Mouse (Mus musculus) cerebellum, adult 18-20 months (tissue): ENCODE data around the gene Etfdh.
"Not testable (repeated sequence)": the region's sequence is repeated elsewhere in the genome, so short reads cannot be mapped to it uniquely, and the experiment has no call there.

Experiments
- DNase-seq, 2 experiments: peaks; one replicate each; pipeline ENCODE4 v3.0.0; 2021

Etfdh gene

DNA sequence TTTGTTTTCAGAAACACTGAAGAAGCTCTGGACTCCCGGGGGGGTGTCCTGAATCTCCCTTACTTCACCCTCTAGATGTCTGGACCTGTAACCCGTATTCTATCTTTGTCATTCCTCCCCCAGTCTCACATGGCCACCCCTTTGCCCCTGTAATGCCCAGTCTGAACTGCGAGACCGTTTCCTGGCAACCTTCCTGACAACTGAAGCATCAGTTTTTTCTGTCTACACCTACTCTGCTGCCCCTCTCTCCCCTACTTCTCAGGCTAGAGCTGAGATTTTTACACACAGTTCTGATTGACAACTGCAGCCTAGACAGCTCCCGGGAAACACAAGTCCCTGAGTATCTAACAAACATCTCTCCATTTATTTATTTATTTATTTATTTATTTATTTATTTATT lies 52.4 kb downstream of the Etfdh start:
- no peak for DNase-seq

DNA sequence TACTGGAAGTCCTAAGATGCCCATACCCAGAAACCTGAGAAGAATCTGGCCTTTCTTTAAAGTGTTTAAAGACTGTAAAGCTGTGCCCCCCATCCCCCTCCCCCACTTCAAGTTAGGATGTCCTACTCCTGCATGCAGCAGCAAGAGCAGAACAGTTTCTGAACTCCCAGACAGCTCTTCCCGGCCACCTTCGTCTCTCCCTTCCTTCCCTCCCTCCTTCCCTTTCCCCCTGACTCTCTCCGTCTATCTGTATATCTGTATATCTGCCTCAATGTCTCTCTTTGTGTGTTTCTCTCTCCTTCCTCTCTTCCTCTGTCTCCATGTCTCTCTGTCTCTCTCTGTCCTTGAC lies 52.9 kb downstream of the Etfdh start:
- no peak for DNase-seq

DNA sequence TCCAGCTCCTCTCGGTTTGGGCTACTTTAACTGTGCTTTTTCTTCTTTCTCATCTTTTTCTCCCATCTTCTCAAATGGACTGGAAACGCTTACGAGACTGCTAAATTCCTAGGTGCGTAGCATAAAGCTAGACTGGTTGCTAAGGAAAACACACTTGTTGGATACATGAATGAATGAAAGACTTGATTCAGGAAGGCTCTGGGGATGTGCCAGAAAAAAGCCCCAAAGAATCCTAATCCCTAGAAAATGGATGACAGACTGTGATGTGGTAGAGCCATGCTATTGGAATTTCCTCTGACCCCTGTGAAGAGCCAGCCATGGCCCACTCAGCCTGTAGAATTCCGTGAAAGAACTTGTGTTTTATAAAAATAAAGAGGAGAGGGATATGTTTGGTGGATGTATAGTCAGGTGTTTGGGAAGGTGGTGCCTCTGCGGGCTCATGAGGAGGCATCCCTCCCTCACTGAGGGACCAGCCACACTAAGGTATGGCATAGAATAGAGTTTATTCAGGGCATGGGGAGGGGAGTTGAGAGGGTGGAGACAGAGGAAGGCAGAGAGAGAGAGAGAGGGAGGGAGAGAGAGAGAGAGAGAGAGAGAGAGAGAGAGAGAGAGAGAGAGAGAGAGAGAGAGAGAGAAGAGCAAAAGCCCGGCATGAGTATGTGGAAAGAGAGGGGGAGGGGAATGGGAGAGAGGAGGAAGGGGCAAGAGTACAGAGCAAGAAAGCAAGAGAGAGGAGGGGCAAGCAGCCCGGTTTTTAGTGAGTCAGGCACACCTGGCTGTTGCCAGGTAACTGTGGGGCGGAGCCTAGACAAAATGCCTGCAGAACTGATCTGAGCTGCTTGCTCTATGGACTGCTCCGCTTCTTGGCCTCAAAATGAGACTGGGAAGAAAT lies 53.5 kb downstream of the Etfdh start:
- no peak for DNase-seq

DNA sequence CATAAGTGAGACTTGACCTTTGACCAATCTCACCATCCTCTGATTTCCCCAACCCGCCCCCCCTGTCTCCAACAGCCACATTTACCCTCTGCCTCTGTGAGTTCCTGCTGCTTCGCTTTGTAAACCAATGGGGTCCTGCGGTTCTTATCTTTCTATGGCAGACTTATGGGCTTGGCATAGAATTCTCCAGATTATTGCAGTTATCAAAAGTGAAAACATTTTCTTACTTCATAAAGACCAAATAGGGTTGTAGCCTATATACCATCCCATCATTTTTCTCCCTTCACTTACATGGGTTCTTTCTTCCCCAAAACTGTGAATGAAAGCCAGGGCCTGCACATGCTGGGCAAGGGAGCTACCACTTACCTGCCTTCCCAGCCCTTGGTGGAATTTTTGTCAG lies 55.0 kb downstream of the Etfdh start:
- no peak for DNase-seq

DNA sequence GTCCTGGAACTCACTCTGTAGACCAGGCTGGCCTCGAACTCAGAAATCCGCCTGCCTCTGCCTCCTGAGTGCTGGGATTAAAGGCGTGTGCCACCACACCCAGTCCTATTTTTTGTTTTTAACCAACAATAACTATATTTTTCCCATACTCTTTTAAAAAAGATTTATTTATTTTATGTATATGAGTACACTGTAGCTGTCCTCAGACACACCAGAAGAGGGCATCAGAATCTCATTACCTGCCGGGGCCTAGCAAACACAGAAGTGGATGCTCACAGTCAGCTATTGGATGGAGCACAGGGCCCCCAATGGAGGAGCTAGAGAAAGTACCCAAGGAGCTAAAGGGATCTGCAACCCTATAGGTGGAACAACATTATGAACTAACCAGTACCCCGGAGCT lies 55.9 kb downstream of the Etfdh start:
- DNase-seq: not testable (repeated sequence)

DNA sequence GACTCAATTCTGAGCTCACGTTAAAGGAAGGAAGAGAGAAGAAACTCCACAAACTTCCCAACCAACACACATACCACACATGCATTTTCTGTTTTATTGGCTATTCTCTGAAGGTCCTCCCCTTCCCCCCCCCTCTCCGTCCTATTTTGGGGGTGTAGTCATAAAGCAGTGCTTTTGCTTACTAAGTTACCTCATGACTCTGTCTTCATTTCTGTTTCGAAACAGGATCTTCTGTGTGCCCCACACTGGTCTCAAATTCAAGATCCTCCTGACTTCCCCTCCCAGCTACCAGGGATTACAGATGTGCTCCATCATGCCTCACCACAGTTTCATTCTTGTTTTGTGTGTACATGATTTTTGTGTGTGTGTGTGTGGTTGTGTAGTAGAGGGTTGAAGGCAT lies 56.9 kb downstream of the Etfdh start:
- DNase-seq: no peak

DNA sequence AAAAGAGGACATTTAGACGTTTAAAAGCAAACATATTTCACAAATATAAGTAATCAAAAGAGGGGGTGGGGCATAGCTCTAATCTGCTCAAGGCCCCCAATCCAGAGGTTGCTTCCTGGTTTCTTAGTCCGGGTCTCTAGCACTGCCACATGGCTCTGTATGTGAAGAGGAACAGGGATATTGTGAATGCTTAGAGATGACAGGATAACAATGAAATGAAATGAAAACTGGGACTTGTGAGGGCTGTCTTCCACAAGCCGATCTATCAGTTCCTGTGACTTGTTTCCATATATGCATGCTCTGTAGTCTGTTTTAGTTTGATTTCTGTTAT lies 60.0 kb downstream of the Etfdh start:
- no peak for DNase-seq

DNA sequence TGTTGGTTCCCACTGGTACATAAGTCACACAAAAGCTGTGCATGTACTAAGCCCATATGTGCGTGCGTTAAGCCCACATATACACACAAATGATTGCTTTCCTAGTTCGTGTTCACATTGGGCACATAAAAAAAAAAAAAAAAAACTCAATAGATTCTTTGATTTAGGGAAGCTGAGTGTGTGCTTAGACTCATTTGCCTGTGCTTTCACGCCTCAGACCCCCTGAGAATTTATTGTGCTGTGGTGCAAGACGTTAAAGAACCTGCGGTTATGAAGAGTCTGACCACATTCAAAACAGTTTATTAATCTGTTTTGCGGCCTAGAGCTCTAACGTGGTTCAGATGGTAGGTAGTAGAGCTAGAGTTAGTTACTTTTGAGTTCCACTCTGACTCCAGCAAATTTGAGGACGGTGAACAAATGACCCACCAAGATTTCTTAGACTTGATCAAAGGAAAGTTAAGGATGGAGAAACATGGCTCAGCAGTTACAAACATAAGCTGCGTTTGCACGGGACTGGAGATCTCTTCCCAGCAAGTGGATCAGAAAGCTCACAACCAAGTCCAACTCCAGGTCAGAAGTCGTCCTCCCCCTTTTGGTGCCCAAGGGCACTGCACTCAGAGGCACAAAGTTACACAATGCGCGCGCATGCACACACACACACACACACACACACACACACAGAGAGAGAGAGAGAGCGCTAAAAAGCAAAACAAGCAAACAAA lies 60.5 kb downstream of the Etfdh start:
- peak in 1 of 2 experiments; percentile 17 for DNase-seq

DNA sequence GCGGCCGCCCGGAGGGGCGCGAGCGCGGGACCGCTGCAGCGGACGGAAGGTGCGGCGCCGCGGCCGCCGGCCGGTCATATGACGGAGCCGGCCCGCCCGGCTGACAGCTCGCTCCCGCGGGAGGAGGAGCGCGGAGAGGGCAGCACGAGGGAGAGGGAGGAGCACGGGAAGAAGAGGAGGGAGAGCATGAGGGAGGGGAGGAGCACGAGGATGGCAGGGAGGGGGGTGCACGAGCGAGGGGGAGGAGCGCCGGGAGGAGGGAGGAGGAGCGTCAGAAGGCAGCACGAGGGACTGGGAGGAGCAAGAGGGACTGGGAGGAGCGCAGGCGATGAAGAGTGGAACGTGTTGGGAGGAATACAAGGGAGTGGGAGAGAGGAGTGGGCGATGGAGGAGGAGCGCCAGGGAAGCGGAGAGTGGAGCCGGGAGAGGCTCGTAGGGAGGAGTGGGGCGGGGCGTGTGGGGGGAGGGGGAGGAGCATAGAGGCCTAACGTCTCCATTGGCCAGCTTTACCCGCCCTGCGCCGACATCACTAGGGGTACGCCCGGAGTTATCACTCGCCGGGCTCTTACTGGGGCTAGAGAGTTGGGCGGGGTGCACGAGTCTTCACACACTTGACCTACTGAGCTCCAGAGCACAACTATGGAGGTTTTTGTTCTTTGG lies 61.5 kb downstream of the Etfdh start, which contains the start of gene Fnip2:
Fnip2 (minus strand) TSS at position 94 of the 660 bp plus-strand sequence.
- DNase-seq: peak; percentile 88 to 96

DNA sequence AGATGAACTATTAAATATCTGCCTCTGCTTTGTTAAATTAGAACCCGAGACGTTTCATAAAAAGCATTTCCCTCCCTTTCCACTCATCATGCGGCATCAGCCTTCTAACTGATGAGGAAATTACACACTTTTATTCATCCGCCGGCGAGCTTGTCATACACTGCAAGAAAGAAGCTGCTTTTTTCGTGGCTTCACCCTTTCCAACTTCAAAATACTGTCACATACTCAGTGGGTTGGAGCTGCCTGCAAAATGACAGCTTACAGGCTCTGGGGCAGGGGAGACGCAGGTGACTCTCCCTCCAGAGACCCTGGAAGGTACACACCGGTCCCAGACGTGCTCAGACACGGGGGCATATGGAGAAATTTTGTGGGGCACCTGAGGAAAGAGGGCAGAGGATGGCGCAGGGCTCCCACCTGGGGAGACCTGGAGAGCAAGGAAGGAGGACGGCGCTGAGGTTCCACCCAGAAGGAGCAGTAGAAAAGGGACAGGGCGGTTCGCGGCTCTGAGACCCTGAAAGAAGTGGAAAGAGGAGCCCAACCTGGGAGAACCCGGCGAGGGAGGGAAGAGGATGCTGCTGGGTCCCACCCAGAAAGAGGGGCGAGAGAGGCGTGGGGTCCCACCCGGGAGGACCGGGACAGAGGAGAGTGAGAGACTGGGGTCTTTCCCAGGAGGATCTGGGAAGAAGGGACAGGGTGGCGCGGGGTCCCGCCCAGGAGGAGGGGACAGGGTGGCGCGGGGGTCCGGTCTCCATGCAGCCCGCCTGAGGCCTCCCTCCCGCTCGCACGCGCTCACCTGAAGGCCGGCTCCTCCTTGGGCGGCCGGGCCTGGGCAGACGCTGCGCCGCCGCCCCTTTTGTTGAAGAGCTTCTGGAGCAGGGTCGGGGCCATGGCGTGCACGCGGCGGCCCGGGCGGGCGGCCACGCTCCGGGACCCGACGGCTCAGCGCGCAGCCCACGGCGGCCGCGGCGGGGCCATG lies 62.3 kb downstream of the Etfdh start:
- DNase-seq: peak in 1 of 2 experiments; percentile 61

DNA sequence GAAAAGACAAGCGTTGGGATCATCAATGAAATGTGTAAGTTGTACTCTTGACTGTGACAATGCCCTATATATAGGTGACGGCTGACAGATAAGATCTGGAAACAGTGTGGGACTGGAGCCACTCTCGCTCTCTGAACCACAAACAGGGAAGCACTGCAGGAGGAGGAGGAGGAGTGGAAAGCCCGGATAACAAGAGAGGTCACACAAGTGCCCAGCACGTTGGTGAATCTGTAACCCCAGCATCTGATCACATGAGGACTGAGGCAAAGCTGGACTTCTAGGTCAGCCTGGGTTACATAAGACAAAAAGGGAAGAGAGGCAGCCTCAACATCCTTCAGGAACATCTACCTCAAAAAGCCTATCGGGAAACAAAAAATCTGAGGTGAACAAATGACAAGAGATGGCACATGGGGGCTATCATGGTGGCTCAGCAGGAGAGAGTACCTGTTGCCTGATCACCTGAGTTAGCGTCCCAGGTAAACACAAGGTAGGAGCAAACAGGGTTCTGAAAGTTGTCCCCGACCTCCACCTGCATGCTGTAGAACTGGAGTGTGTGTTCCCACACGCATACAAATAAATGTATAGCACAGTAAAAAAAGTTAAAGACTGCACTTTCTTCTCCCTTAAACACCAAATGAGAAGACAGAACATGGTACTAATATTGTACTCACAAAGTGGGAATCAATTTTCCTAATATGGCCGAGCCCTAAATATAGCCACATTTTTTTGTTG lies 64.3 kb downstream of the Etfdh start:
- DNase-seq: peak in 1 of 2 experiments; percentile 35

DNA sequence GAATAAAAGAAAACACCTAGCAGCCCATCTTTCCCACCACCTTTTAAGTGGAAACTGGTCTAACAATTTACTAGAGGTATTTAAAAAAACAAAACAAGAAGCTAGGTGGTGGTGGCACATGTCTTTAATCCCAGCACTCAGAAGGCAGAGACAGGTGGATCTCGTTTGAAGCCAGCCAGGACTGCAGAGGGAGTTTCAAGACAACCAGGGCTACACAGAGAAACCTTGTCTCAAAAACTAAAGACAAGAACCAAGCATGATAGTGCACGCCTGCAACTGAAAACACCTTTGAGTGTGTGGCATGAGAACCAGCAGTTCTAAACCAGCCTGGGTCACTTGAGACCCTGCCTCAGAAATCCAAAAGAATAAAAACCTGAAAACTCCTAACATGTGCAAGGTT lies 65.8 kb downstream of the Etfdh start:
- DNase-seq: peak in 1 of 2 experiments; percentile 12

DNA sequence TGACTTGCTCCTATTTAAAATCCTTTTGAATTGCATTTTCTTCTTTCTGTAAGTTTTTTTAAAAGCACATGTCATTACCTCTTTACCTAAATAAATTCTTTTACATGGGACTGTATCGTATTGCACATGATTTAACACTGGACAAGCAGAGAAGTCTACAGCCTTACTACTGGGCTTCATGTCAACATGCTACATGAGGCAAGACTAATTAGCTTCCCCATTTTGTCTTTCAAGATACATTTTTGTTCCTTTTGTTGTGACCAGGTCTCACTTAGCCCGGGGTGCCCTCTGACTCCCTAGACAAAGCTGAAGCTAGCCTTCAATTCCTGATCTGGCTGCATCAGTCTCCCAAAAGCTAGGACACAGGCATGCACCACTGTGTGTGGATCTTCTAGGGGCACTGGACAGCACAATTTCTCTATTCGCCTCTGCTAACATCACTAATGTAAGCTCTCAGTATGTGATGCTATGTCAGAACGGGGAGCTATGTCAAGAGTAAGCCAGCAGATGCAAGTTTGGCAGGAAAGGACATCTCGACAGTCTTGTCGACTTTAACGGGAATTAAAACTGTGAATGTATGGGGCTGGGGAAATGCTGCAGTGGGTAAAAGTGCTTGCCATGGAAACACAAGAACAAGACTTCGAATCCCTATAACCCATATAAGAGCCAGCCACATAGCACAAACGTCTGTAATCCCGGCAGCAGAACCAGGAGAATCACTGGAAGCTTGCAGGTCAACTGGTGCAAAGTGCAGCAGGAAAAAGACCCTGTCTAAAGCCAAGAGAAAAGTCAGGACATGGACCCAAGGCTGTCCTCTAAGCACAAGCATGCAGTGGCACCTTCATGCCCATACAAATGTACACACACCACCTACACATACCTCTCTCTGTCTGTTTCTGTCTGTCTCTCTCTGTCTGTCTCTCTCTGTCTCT lies 67.2 kb downstream of the Etfdh start:
- peak in 1 of 2 experiments; percentile 19 for DNase-seq

DNA sequence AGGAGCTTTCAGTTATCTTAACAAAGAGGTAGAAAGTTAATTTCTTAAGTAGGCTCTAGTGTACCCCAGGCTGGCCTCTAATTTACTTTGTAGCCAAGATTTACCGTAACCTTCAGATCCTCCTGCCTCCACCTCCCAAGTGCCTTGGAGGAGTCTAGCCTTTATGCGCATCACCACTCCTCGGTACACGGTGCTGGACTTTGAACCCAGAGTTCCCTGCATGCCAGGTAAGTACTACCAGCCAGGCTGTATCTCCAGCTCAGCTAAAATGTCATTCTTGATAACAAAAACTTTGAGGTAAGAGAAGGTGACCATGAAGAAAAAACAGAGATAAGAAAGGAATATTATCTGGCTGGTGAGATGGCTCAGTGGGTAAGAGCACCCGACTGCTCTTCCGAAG lies 68.7 kb downstream of the Etfdh start:
- no peak for DNase-seq

DNA sequence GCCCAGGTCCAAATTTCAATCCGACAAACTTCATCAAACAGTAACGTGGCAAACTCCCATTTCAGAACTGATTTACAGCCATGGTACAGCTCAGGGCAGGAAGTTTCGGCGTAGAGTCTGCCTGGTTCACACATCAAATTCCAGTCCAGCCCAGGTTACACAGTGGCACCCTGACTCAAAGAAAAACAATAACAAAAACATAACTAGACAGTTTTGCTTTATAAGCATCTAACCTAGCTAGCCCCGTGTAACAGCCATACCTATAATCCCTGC lies 69.6 kb downstream of the Etfdh start:
- no peak for DNase-seq

DNA sequence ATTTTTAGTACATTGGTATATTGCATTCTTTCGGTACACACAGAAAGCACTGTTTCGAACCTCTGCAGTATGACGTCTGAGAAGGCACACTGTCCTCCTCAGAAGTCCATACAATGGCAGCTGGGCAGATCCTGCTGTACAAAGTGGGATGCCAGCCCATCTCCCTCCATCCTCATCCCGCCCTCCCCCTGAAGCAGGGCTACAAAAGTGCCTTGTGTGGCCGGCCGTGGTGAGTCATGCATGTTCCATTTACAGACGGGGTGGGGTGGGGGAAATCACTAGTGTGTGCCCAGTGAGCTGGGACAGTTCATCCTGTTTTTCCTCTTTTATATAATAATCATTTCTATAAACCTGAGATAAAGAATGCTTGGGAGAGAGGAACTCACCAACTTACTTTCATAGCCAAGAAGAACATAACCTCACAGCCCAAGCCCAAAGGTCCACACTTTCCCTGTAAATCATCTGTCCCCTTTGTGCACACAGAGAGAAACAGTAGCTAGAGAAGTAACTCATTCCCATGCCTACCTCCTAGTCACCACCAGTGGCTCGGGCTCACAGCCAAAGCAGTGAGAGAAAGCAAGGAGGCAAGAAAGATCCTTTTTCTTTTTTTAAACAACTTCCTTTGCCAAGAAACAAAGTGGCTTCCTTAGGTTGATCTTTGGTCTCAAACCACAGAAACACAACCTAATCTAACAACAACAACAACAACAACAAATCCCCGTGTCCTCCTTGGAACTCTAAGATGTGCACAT lies 70.1 kb downstream of the Etfdh start:
- DNase-seq: peak; percentile 39 to 48

DNA sequence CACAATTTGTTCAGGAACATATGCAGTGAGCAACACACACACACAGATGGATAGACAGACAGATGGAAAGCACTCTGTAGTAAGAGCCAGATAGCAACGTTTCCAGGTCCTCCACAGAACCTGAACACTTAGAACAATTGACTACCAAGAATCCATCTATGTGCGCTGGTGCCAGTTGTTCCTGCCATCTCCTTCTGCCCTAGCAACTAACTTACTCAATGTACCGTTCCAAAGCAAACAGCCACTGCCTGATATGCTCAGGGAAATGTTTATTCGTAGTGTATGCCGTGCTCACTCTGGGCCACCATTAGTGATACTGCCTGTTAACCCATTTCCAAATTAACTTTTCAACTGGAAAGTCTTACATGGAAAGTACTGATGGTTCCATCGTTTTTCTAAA lies 74.2 kb downstream of the Etfdh start:
- no peak for DNase-seq
